Mouse (Mus musculus) thymus, adult 2 months (tissue): ENCODE data around the gene Vti1a.

ENCODE experiments used
- CTCF ChIP-seq: fragments of 200-500 bp; IDR thresholded peaks from 2 replicates; pipeline ENCODE4 v1.5.1; 2012; ENCODE audit warnings: mild to moderate bottlenecking, control low read depth, low read length, moderate library complexity, borderline replicate concordance; ENCODE audit not compliant: control insufficient read depth, poor library complexity, insufficient read depth; ENCODE audit errors: extremely low read depth
- POLR2A ChIP-seq: fragments of 200-500 bp; IDR thresholded peaks from 2 replicates; pipeline ENCODE4 v1.6.1; 2012; ENCODE audit warnings: mild to moderate bottlenecking, low read length, control low read depth, moderate library complexity; ENCODE audit not compliant: control insufficient read depth, poor library complexity, insufficient read depth; ENCODE audit errors: extremely low read depth

DNA sequence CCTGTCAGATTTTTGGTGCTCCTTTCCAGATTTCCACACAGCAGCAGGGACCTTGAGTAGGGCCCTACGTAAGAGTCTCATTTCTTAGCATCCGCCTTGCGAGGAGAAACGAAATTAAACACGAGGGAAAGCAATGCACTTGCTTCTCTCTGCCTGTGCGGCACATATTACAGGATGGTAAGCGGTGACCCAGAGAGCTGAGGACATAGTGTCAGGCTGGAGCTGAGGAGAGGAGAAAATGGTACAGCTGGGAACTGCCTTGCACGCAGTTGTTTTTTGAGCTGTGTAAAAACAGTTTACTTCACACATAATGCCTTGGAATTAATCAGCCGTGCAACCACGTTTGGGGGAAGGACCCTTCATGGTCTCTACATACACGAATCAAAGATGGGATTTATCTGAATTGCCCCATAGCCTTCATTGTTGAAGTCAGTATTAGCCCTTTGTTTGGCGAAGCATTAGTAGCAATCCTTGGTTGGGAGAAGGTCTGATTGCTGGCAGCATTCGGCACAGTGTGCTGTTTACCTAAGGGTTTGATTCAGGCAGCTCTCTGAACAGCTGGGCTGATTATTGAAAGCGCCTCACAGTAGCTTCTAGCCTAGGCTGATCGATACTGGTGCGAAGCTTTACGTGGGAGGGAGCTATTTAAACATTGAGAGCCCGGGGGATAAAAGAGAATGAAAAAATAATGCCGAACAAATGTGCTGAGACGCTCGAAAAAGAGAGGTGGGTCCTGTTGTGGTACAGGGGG lies 153.4 kb downstream of the Vti1a start:
- no peak for TF ChIP-seq POLR2A
- TF ChIP-seq CTCF = no peak
